Mouse (Mus musculus) small intestine, adult 2 months (tissue): ENCODE measurements around the gene Spint4.

ENCODE experiments used
- CTCF ChIP-seq: fragments of 200-500 bp; IDR thresholded peaks from 2 replicates; pipeline ENCODE4 v1.5.1; 2012; ENCODE audit warnings: low read depth, mild to moderate bottlenecking, control low read depth, inconsistent platforms, low read length, moderate library complexity, mixed read lengths; ENCODE audit not compliant: insufficient replicate concordance, insufficient read length; ENCODE audit errors: extremely low read depth
- POLR2A ChIP-seq: fragments of 200-500 bp; IDR thresholded peaks from 2 replicates; pipeline ENCODE4 v1.6.1; 2012; ENCODE audit warnings: low read depth, mild to moderate bottlenecking, control low read depth, inconsistent platforms, low read length, moderate library complexity

GRCm38 (mm10) chr2:164684807-164685206 lies 13.5 kb upstream of the Spint4 start, which contains the start of gene Wfdc13:
- TF ChIP-seq CTCF = no peak
- TF ChIP-seq POLR2A = no peak
